Mouse (Mus musculus) erythroblast, embryonic 14.5 days (primary cell): ENCODE data around the gene Gm9903.

ENCODE experiments used
- GATA1 ChIP-seq: IDR thresholded peaks from 2 replicates; pipeline ENCODE4 v1.6.1; 2012; ENCODE audit warnings: low read length, inconsistent platforms, mixed read lengths
- TAL1 ChIP-seq: IDR thresholded peaks from 3 replicates; pipeline ENCODE4 v1.6.1; 2012; ENCODE audit warnings: low read length, inconsistent platforms, mixed read lengths

- no peak for TF ChIP-seq GATA1
- TF ChIP-seq TAL1 = no peak
Measured at GRCm38 (mm10) chr5:33622671-33623070, 7.1 kb upstream of the Gm9903 start.
